Mouse (Mus musculus) ES-E14 (cell line): ENCODE results near the gene Rabgap1. TPM values are rescaled to one million over a fixed set of nuclear protein-coding genes. Genes with fewer than 3 reads are reported as not detected.
"Not testable (repeated sequence)": the region's sequence is repeated elsewhere in the genome, so short reads cannot be mapped to it uniquely, and the experiment has no call there.

ENCODE experiments used
- DNase-seq: peaks from one replicate; pipeline ENCODE4 v3.0.0-alpha.2; 2013; ENCODE audit warnings: low read depth, low spot score
- H3K27ac ChIP-seq: 2 replicates; pipeline ENCODE4 v1.5.1; 2012; ENCODE audit warnings: low read depth, mild to moderate bottlenecking, low read length, moderate library complexity, mixed read lengths; ENCODE audit not compliant: poor library complexity, insufficient read depth, severe bottlenecking
- H3K36me3 ChIP-seq: 2 replicates; pipeline ENCODE4 v1.6.1; 2012; ENCODE audit warnings: mild to moderate bottlenecking, low read length, moderate library complexity, mixed read lengths; ENCODE audit not compliant: control insufficient read depth, poor library complexity, insufficient read depth, severe bottlenecking
- H3K4me1 ChIP-seq, 2 experiments: fragments of 150-350 bp in 1 of 2; sonication (generic) in 1 of 2; 2 replicates each; pipeline ENCODE4 v1.6.1; 2012; ENCODE audit warnings: low read length in 2 of 2, mild to moderate bottlenecking in 1 of 2, mixed read lengths in 1 of 2; ENCODE audit not compliant: control insufficient read depth in 2 of 2, insufficient read depth in 2 of 2, poor library complexity in 1 of 2
- H3K4me3 ChIP-seq, 2 experiments: fragments of 150-350 bp in 1 of 2; sonication (generic) in 1 of 2; 2 replicates each; pipeline ENCODE4 v1.5.1; 2012; ENCODE audit warnings: low read length in 2 of 2, low read depth in 1 of 2, mild to moderate bottlenecking in 1 of 2, mixed read lengths in 1 of 2; ENCODE audit not compliant: insufficient read depth in 1 of 2, poor library complexity in 1 of 2, severe bottlenecking in 1 of 2
- H3K9ac ChIP-seq: 2 replicates; pipeline ENCODE4 v1.6.1; 2012; ENCODE audit warnings: low read depth, mild to moderate bottlenecking, low read length, mixed read lengths; ENCODE audit not compliant: poor library complexity, insufficient read depth, severe bottlenecking
- H3K9me3 ChIP-seq: fragments of 150-350 bp; sonication (generic); 2 replicates; pipeline ENCODE4 v1.6.1; 2012; ENCODE audit warnings: low read depth, mild to moderate bottlenecking, low read length; ENCODE audit not compliant: control insufficient read depth, insufficient read depth
- CHD2 ChIP-seq: IDR thresholded peaks from 2 replicates; pipeline ENCODE4 v1.6.1; 2014; ENCODE audit warnings: mild to moderate bottlenecking, low read depth, low read length, inconsistent platforms
- HCFC1 ChIP-seq: IDR thresholded peaks from 2 replicates; pipeline ENCODE4 v1.6.1; 2012; ENCODE audit warnings: low read length, inconsistent platforms, borderline replicate concordance; ENCODE audit not compliant: insufficient read depth
- MAFK ChIP-seq: IDR thresholded peaks from 2 replicates; pipeline ENCODE4 v1.6.1; 2014; ENCODE audit warnings: mild to moderate bottlenecking, low read depth, low read length, inconsistent platforms; ENCODE audit not compliant: insufficient read depth
- ZC3H11A ChIP-seq: IDR thresholded peaks from 2 replicates; pipeline ENCODE4 v1.6.1; 2012; ENCODE audit warnings: low read depth, mild to moderate bottlenecking, inconsistent platforms, low read length, borderline replicate concordance
- ZNF384 ChIP-seq: IDR thresholded peaks from 2 replicates; pipeline ENCODE4 v1.6.1; 2012; ENCODE audit warnings: low read depth, low read length, inconsistent platforms
- in situ Hi-C, 2 experiments: fragments of 600-800 bp; cut with MboI; formaldehyde crosslinking; loops; one replicate each; pipeline ENCODE4 v1.15.1; 2025; ENCODE audit warnings: low sequenced_read_pairs in 2 of 2, inconsistent platforms in 1 of 2; ENCODE audit not compliant: unreplicated experiment in 2 of 2
- total RNA-seq: library from RNA; depleted of rRNA; stranded (reverse); fragments of 300-350 nt; gene quantifications from 2 replicates; pipeline ENCODE4 v1.2.3, GENCODE M21; 2012

Gene Rabgap1
- total RNA-seq, 1 experiment: 41.0 TPM

GRCm38 (mm10) chr2:37484165-37484564 is 41.1 kb downstream of the Rabgap1 start:
- no peak for TF ChIP-seq ZC3H11A
- in situ Hi-C loops: no loop called here

GRCm38 (mm10) chr2:37485370-37485769 is 42.3 kb downstream of the Rabgap1 start:
- H3K9ac ChIP-seq: no peak overlapping the region
- in situ Hi-C loops: no loop called here
- DNase-seq: peak; percentile 35
- H3K4me3 ChIP-seq: no peak overlapping the region
- peaks cover 7% of the 10 kb centered on the region for H3K36me3 ChIP-seq
- H3K27ac ChIP-seq: no peak overlapping the region
- H3K9me3 ChIP-seq: no peaks in the 10 kb centered on the region
- H3K4me1 ChIP-seq: no peaks in the 10 kb centered on the region
- TF ChIP-seq HCFC1 (no peak), ZNF384 (peak; percentile 68; the same call in 1 of the 2 replicates)

More at GRCm38 (mm10) chr2:37484165-37484564, 41.1 kb downstream of the Rabgap1 start:
- DNase-seq: no peak
- Histone ChIP-seq H3K9me3 (no peaks in the 10 kb centered on the region), H3K4me3 (no peak overlapping the region), H3K36me3 (peaks cover 7% of the 10 kb centered on the region), H3K4me1 (no peaks in the 10 kb centered on the region), H3K27ac (no peak overlapping the region), H3K9ac (no peak overlapping the region)

GRCm38 (mm10) chr2:37486408-37486807 is 43.3 kb downstream of the Rabgap1 start:
- Histone ChIP-seq H3K4me3 (no peak overlapping the region), H3K36me3 (peaks cover 7% of the 10 kb centered on the region), H3K27ac (no peak overlapping the region), H3K4me1 (no peaks in the 10 kb centered on the region), H3K9me3 (no peaks in the 10 kb centered on the region), H3K9ac (no peak overlapping the region)
- in situ Hi-C loops: no loop called here
- no peak for DNase-seq
- no peak for TF ChIP-seq ZNF384
- no peak for TF ChIP-seq ZC3H11A
- TF ChIP-seq HCFC1: no peak
- no peak for TF ChIP-seq MAFK
- TF ChIP-seq CHD2: no peak

- TF ChIP-seq HCFC1 (no peak), CHD2 (no peak), MAFK (no peak), ZC3H11A (no peak), ZNF384 (no peak)
- H3K9me3 ChIP-seq: no peaks in the 10 kb centered on the region
- in situ Hi-C loops: no loop called here
- no peak for DNase-seq
- H3K27ac ChIP-seq: no peak overlapping the region
- H3K4me1 ChIP-seq: no peaks in the 10 kb centered on the region
- H3K36me3 ChIP-seq: peaks cover 6% of the 10 kb centered on the region
- H3K4me3 ChIP-seq: no peak overlapping the region
- H3K9ac ChIP-seq: no peak overlapping the region
Observed at GRCm38 (mm10) chr2:37488956-37489355, 45.9 kb downstream of the Rabgap1 start.

GRCm38 (mm10) chr2:37497321-37497720 is 54.2 kb downstream of the Rabgap1 start:
- TF ChIP-seq CHD2 (no peak), HCFC1 (no peak), ZNF384 (no peak), ZC3H11A (no peak), MAFK (no peak)
- Histone ChIP-seq H3K9me3 (no peaks in the 10 kb centered on the region), H3K4me1 (no peaks in the 10 kb centered on the region), H3K9ac (no peak overlapping the region), H3K27ac (no peak overlapping the region), H3K4me3 (no peak overlapping the region), H3K36me3 (peaks cover 2% of the 10 kb centered on the region)
- in situ Hi-C loops: no loop called here
- no peak for DNase-seq

GRCm38 (mm10) chr2:37505856-37506255 is 62.8 kb downstream of the Rabgap1 start:
- H3K4me3 ChIP-seq, H3K4me1 ChIP-seq, H3K9ac ChIP-seq, H3K27ac ChIP-seq, DNase-seq, H3K36me3 ChIP-seq, in situ Hi-C loops, H3K9me3 ChIP-seq: not testable (repeated sequence)
